Mouse (Mus musculus) gastrocnemius, adult 2 months (tissue): Measurements from ENCODE around the gene Mypn. TPM values are rescaled to one million over a fixed set of nuclear protein-coding genes. Genes with fewer than 3 reads are reported as not detected.

Experiments used
- DNase-seq: peaks from one replicate; pipeline ENCODE4 v3.0.0; 2022
- H3K27ac ChIP-seq: fragments of 200-600 bp; 2 replicates; pipeline ENCODE4 v1.8.1; 2022; ENCODE audit warnings: mild to moderate bottlenecking
- H3K4me3 ChIP-seq: fragments of 200-600 bp; 2 replicates; pipeline ENCODE4 v1.8.1; 2022; ENCODE audit warnings: mild to moderate bottlenecking, moderate library complexity
- CTCF ChIP-seq: fragments of 200-600 bp; IDR thresholded peaks from 2 replicates; pipeline ENCODE4 v1.8.1; 2022; ENCODE audit warnings: antibody characterized with exemption, mild to moderate bottlenecking, moderate library complexity
- intact Hi-C: fragments of 180-260 bp; cut with DNase I; formaldehyde crosslinking; loops from one replicate; pipeline ENCODE4 v1.15.1; 2025
- total RNA-seq, 2 experiments: library from RNA; stranded (reverse); gene quantifications; 2 replicates each; pipeline ENCODE4 v1.2.3; 2021

The Mypn gene
- total RNA-seq, 2 experiments from 2014 or later, result 248 to 338 TPM

DNA sequence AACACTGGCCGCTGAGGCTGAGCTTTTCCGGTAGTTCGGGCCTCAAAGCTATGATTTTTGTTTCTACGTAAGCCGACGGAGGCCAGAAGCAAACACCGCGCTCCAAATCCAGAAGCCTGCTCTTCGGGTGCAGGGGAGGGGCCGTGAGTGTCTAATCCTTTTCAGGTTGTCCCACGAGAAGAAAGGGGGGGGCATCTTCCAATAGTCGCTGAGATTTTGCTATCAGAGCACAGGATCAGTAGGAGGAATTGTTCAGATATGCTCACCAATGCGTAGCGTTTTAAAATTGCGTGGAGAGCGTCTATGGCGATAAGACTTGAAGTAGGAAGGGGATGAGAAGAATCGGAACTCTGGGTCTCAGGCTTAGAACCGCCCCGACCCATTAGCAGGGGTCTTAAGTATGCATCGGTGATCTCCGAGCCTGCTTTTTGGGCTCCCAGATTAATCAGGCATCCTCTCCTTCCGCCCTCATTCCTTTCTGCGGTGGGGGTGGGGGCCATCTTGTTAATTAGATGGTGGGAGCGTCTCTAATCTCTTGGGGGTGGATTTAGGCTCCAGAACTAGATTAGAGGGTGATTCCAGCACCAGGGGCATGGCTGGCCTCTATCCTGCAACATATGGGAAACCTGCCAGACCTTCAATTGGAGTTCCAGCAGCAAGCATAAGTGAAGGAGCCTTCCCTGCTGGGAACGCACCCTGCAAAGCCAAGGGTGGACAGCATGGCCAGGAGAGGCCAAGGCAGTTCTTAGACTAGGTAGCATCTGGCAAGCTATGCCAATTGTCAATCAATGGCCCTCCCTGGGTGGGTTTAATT lies 113.8 kb downstream of the Mypn start:
- Histone ChIP-seq H3K4me3 (peak overlapping the region; percentile 49), H3K27ac (no peak overlapping the region)
- no peak for DNase-seq
- intact Hi-C loops, result no loop called here
- no peak for TF ChIP-seq CTCF

DNA sequence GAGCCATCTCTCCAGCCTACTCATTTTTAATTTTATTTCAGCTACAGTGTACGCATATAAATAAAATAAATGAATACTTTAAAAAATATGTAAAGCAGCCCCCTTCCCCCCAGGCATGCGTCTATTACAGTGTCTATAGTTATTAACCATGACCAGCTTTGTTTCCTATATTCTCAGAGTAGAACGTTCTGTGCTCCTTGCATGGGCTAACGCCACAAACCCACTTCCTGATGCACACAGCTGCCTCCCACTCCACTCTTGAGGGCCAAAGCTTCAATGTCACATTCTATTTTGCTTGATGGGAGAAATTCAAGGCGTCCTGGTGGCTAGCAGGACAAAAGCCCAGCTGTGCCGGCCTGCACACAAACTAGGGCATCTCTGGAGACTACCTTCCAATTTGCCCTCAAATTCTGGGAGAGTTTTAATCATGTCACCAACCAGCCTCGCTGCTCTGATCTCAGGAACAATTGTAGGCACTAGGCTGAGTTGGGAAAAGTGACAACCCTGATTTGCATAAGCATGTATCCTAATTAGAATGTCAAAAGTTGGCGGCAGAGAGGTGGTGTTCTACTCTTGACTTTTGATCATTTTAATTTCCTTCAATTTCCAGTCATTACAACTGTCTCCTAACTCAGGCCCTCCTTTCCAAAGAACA lies 114.5 kb downstream of the Mypn start:
- H3K4me3 ChIP-seq, result peak overlapping the region; percentile 49
- intact Hi-C loops, result no loop called here
- no peak for TF ChIP-seq CTCF

DNA sequence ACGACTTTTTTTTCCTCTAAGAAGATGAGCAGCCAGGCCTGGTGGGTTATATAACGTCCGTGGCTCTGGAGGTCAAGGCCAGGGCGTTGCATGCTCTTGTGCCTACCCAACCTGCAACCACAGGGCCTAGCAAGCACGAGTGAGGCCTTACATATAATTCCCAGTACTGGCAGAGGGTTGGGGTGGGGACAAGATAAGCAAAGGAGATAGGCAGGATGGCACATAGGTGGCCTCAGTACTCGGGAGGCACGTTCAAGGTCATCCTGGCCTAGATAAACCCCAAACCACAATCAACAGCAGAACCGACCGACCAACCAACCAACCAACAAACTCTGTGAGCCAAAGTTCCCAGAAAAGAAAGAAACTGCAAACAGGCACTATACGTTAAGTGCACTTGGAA lies 117.4 kb downstream of the Mypn start:
- intact Hi-C loops, result no loop called here
- no peak for DNase-seq
- Histone ChIP-seq H3K4me3 (no peak overlapping the region), H3K27ac (no peak overlapping the region)
- no peak for TF ChIP-seq CTCF

More for the DNA sequence above, 114.5 kb downstream of the Mypn start:
- no peak overlapping the region for H3K27ac ChIP-seq
- DNase-seq, result no peak

DNA sequence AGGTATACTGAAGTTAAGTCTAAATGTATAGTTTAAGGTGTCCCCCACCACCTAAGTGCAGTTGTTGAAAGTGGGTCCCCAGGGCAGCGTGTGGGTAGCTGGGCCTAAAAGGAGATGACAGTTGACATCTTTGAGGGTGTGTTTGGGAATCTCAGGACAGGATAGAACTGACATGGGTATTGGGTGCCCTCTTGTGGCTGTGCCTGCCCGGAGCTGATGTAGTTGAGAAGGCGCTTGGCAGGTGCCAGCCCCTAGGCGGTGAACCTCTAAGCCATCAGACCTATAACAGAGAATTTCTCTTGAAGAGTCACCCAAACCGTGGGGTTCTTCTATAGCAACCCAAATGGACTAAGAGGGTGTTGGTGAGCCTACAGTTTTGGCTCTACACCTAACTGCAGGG lies 137.8 kb downstream of the Mypn start:
- H3K4me3 ChIP-seq, result no peak overlapping the region
- no peak overlapping the region for H3K27ac ChIP-seq
- intact Hi-C loops, result loop anchor here (2.0 kb wide), 1 partner anchor 41 kb away; the partner anchor contains the start of genes Hnrnph3 and Pbld2
- TF ChIP-seq CTCF, result peak; percentile 94; the same call in 1 of the 2 replicates
- peak; percentile 87 for DNase-seq

Other genes starting within 250 kb of the Mypn start
- gene Rufy2, start 223.7 kb downstream of the Mypn start, total RNA-seq, result 1 to 10 TPM; 3.8 to 4.7 TPM
- gene Hnrnph3, start 179.7 kb downstream of the Mypn start, total RNA-seq, result 10 to 100 TPM; 21.6 to 25.4 TPM
- gene Pbld2, start 179.6 kb downstream of the Mypn start, total RNA-seq, result 1 to 10 TPM; 2.8 to 5.4 TPM
- gene Pbld1, start 143.8 kb downstream of the Mypn start, total RNA-seq, result 1 to 10 TPM in 1 of 2 experiments, under 1 TPM in 1; 0.66 to 1.1 TPM
- gene Atoh7, start 104.3 kb downstream of the Mypn start, total RNA-seq, result not detected
- 10 to 100 TPM; 21.2 to 21.6 TPM for gene Herc4, start 39.9 kb upstream of the Mypn start, total RNA-seq
- 1 to 10 TPM; 8.0 to 9.2 TPM for gene Sirt1, start 177.8 kb upstream of the Mypn start, total RNA-seq
- 10 to 100 TPM; 15.7 to 15.8 TPM for gene Dnajc12, start 178.5 kb upstream of the Mypn start, total RNA-seq
- gene Gm7075, start 217.8 kb upstream of the Mypn start, total RNA-seq, result not detected
- 10 to 100 TPM; 11.8 to 22.7 TPM for gene Ctnna3, start 226.1 kb upstream of the Mypn start, total RNA-seq